Mouse (Mus musculus) olfactory bulb, adult 2 months (tissue): Measurements from ENCODE around the gene Pepd.

Experiments
- CTCF ChIP-seq: fragments of 200-500 bp; IDR thresholded peaks from 2 replicates; pipeline ENCODE4 v1.5.1; 2012; ENCODE audit warnings: low read depth, mild to moderate bottlenecking, low read length, moderate library complexity; ENCODE audit not compliant: insufficient read depth
- POLR2A ChIP-seq: fragments of 200-500 bp; IDR thresholded peaks from 2 replicates; pipeline ENCODE4 v1.6.1; 2012; ENCODE audit warnings: mild to moderate bottlenecking, low read depth, low read length, moderate library complexity; ENCODE audit not compliant: insufficient read depth

DNA sequence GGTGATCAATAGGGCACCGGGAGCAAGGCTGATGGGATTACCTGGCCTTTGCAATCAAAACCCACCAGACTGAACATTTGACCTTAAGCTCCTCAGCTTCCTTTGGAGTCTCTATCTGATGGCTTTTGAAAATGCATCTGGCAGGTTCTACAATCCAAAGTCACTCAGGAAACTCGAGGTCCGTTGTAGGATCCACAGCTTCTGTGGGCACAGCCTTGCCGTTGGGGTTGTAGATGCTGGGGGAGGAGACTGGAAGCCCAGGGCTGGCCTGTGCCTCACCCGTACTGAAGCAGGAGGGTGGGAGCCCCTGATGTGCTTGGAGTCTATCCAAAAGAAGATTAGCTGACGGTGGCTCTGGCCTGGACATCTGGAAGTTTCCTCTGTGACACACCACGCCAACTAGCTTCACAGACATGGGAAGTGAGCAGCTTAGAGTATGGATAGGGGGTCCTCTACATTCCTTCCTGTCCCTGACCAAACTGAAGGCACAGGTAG lies 18.1 kb downstream of the Pepd start:
- TF ChIP-seq POLR2A: no peak
- TF ChIP-seq CTCF: no peak
